Mouse (Mus musculus): ENCODE measurements around the gene Cst8. TPM values are rescaled to one million over a fixed set of nuclear protein-coding genes. Genes with fewer than 3 reads are reported as not detected.
A peak's percentile ranks its signal among the peaks of the same experiment; 100 is the strongest.
"Not testable (repeated sequence)": the region's sequence is repeated elsewhere in the genome, so short reads cannot be mapped to it uniquely, and the experiment has no call there.

Cst8 gene
- 100 to 1,000 TPM in 1 of 2 experiments, 1 to 10 TPM in 1; 4.2 to 134 TPM for total RNA-seq (2021)
- long read RNA-seq, experiment 1, transcript Cst8-201 (4 exons, 768 nt), result major isoform, 99 of 112 reads
- long read RNA-seq, experiment 1, partial matches to known transcripts, result 5 of 112 reads
- long read RNA-seq, experiment 1, other reads (novel, unspliced or antisense), result 6 of 112 reads
- long read RNA-seq, experiment 2, partial matches to known transcripts, result 0 of 2 reads
- long read RNA-seq, experiment 2, other reads (novel, unspliced or antisense), result 0 of 2 reads

DNA sequence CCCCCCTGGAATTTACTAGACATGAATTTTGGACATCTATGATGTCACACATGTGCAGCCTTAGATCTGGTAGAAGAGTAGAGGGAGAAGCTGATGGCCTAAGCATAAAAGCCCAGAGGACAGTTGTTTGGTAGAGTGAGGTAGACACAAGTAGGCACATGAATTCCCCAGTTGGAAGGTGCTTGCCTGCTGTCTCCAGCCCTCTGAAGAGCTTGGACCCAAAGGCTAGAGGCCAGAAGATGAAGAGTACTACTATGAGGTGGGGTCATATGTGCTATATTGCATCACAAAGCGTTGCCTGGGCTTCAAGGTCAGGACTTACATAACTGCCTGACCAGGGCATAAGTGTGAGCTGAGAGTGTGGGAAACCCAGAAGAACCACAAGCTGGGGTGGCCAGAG is at the start of gene Cst8:
Gene Cst8, plus strand, starts transcription at position 301 of the 400 bp plus-strand sequence.
- DNase-seq, result peak in 1 of 2 experiments; percentile 17

GRCm38 (mm10) chr2:148750058-148750457 is 48.5 kb upstream of the Cst8 start, which contains the start of gene Cstl1:
Gene Cstl1 (plus strand): TSS chr2:148750358.
- no peak for DNase-seq

DNA sequence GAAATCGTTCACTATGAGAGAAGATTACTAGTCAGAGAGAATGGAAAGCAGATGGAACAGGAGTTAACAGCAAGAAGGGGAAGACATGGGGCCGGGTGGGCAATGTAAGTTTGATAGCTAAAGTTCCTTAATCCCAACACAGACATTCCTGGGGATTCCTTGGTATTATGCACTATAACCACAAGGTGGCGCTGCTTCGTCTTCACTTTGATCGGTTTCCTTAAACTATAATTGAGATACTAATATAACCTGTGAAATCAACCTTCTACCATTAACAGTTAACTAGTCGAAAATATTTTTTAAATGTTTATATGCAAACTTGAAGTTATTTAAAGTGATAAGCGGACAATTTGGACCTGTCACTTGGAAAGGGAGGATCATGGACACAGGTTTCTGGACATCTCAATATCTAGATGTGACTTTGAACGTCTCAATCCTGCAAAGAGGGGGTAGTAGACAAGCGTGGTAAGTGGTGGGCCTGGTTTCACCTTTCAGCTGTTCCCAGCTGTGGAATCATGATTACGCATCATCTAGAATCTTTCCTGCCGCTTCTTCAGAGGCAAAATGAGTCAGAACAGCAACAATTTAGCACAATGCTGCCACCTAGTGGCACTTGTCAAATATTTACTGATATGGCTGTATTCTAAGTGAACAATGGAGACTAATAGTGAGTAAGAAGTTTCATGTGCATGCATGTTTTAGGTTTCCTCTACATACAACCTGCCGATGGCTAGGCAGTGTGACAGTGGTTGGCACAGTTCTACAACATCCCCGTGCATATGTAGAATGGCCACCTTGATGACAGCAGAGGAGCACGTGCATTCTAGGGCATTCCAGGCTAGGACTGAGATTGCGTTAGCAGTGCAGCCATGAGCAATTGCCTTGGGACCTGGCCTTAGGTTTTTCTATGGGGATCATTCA is 46.4 kb upstream of the Cst8 start:
- DNase-seq, result peak; percentile 66 to 83

- DNase-seq, result no peak
These were observed 44.2 kb upstream of the Cst8 start for GRCm38 (mm10) chr2:148754310-148754846.

DNA sequence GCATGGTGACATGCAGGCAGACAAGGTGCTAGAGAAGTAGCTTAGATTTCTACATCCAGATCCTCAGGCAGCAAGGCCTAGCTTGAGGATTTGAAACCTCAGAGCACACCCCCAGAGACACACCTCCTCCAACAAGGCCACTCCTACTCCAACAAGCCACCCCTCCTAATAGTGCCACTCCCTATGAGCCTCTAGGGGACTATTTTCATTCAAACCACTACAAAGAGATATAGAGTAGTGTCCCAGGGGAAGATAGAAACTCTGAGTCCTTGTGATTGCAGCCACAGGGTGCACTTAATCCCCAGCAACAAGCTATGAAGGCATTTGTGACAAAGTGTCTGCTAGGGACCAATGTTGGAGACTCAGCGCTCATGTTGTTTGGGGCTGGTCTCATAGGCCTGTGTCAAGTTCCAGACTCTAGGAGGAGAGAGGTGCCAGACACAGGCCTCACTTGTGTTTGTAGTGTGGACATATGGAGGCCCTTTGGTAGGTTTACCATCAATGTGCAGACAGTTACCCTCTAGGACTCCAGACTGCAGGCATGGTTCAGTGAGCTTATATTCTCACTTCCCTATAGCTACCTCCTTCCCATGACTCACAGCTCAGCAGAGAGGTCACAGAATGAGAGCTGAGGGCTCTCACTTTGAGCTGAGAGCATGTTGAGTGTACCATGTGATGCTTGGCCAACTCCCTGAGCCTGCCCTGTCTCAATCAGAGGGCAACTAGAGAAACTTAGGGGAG is 34.8 kb upstream of the Cst8 start:
- no peak for DNase-seq

GRCm38 (mm10) chr2:148771397-148771796 is 27.2 kb upstream of the Cst8 start, which contains the start of gene Cst11:
Gene Cst11 (minus strand): TSS chr2:148771497.
- DNase-seq, result not testable (repeated sequence)

- no peak for DNase-seq
These were observed 16.9 kb upstream of the Cst8 start, which contains the start of gene 8030411F24Rik for GRCm38 (mm10) chr2:148781709-148782108. Gene 8030411F24Rik (plus strand): TSS chr2:148782009.

DNA sequence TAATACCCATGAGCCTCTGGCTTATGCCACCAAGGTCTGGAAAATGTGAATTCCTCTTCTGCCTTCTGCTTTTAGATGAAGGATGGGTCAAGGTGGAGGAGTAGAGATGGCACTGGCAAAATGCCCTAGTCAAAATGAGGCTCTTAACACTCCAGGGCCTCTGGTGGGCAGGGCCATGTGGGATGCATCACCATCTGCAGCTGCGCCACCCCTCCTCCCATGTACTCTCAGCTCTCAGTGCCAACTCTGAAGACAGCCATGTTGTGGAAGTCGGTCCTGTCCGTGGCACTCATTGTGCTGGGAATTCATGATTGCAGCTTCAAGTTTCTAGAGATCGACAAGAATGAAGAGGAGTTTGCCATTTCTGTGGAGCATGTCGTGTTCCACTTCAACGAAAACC is 9.4 kb upstream of the Cst8 start, which contains the start of gene Cst12:
Gene Cst12, plus strand, starts transcription at position 220 of the 400 bp plus-strand sequence.
- DNase-seq, result no peak

- DNase-seq, result no peak
These were observed 2.9 kb downstream of the Cst8 start for GRCm38 (mm10) chr2:148801491-148801921.

DNA sequence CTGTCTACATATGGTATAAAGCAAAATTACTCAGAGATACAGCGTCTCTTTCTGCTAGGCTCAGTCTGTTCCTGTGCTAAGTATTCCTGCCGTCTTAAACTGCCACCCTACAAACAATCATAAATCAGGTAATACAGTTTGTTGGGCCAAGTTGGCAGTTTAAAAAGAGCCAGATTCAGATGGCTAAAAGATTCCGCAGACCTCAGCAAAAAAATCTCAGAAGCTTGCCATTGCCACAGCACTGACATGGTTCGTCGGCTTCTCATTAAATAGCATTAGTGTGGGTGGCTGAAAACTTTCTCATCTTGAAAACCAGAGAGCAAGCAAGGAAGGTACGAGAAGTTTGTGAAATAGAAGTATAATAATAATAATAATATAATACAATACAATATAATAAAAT is 8.1 kb downstream of the Cst8 start:
- no peak for DNase-seq

DNA sequence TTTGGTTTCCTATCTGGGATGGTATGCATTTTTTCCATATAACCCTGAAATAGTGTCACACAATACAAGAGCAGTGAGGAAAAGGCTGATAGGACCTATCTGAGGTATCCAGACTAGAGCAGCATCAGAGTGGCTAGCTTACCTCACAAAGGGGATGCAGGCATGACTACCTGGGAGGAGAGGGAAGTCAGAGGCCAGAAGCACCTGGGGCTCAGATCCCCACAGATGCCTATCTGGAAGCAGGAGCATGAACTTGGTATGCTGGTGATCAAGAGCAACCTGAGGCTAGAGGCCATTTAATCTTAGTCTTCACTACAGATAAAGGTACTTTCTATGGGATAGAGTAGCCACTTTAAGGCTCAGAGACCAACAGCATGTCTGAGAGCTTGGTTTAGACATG is 21.3 kb downstream of the Cst8 start, which contains the start of gene Cst13:
Gene Cst13, plus strand, starts transcription at position 173 of the 400 bp plus-strand sequence.
- DNase-seq, result no peak

GRCm38 (mm10) chr2:148825986-148826385 is 27.4 kb downstream of the Cst8 start:
- DNase-seq, result no peak

- DNase-seq, result no peak
These were observed 36.3 kb downstream of the Cst8 start, which contains the start of gene Cst9 for GRCm38 (mm10) chr2:148834912-148835311. Gene Cst9 (plus strand): TSS chr2:148835147.

DNA sequence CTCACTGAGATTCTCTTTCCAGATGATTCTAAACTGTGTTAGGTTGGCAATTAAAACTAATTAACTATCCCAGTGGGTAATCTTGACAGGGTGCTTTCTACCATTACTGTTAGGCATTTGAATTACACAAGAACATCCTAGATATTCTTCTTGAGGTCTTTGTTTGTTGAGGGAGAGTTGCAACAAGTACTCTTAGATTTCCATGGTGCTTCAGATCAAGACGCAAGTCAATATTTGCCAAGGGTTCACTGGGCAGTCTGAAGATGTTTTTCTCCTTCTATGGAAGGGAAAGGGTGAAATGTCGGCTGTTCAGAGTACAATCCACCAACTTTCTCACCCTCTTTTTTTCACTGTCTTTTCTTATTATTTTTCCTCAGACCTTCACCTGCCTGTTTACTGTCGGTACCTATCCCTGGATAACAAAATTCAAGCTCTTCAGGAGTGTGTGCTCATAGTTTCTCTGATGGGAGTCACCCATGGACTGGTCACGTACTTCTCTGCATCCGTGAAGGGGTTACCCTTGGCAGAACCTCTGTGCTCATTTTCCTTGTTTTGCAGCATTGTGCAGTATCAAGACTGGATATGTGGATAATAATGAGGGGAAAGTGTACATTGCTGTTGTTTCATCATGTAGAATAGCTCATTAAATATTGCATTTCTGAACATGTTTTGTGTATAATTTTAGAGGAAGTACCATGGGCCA is 39.6 kb downstream of the Cst8 start:
- no peak for DNase-seq

DNA sequence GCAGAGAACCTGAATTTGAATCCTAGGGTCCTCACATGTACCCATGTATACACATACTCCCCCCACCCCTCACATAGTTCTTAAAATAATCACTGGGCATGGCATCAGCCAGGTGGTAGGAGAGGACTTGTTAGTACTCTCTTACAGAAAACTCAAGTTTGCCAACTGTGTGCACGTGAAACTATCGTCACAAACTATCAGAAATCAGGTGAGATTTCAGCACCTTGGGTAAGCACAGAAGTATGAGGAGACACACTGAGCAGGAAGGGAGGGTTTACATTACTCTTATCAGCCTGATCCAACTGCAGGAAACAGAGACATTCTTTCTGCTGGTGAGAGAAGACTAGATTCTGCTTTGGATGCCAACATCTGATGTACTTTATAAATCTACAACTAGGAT is 40.6 kb downstream of the Cst8 start:
- DNase-seq, result no peak

- peak; percentile 73 to 79 for DNase-seq
These were observed 52.7 kb downstream of the Cst8 start for GRCm38 (mm10) chr2:148851116-148851906.

Data from adrenal gland, postnatal 36 days (tissue).